Mouse (Mus musculus): ENCODE data around the gene Srp72. TPM values are rescaled to one million over a fixed set of nuclear protein-coding genes. Genes with fewer than 3 reads are reported as not detected.
"Not testable (repeated sequence)": the region's sequence is repeated elsewhere in the genome, so short reads cannot be mapped to it uniquely, and the experiment has no call there.

Gene Srp72
- polyA plus RNA-seq, 1 experiment, result 36.2 TPM

- TF ChIP-seq POLR2A (IDR thresholded peaks at IDR 0.05; ENCODE audit: control insufficient read depth, extremely low read depth, insufficient read depth, low read length, poor library complexity), result no peak
- no peak for TF ChIP-seq CTCF (IDR thresholded peaks at IDR 0.05; ENCODE audit: borderline replicate concordance, control insufficient read depth, extremely low read depth, insufficient read depth, low read length, poor library complexity)
- DNase-seq, result no peak
- 94% methylated on average over 9 of the region's 9 CpGs for WGBS
Observed at GRCm38 (mm10) chr5:77010352-77010751, 35.9 kb downstream of the Srp72 start.

GRCm38 (mm10) chr5:77011082-77011481 lies 36.6 kb downstream of the Srp72 start:
- Histone ChIP-seq H3K27me3 (ENCODE audit: control insufficient read depth, insufficient read depth, low read length) (no peaks in the 10 kb centered on the region; the same call in 1 of the 2 replicates), H3K27ac (ENCODE audit: control insufficient read depth, insufficient read depth, low read length) (no peak overlapping the region), H3K4me3 (ENCODE audit: control insufficient read depth, insufficient read depth, low read length) (no peak overlapping the region), H3K4me1 (replicated peaks; ENCODE audit: control insufficient read depth, insufficient read depth, low read length) (peaks cover 5% of the 10 kb centered on the region), H3K36me3 (ENCODE audit: control insufficient read depth, insufficient read depth, low read length) (no peaks in the 10 kb centered on the region)
- no peak for TF ChIP-seq CTCF (IDR thresholded peaks at IDR 0.05; ENCODE audit: borderline replicate concordance, control insufficient read depth, extremely low read depth, insufficient read depth, low read length, poor library complexity)
- TF ChIP-seq POLR2A (IDR thresholded peaks at IDR 0.05; ENCODE audit: control insufficient read depth, extremely low read depth, insufficient read depth, low read length, poor library complexity), result no peak
- DNase-seq, result no peak
- WGBS, result 77% methylated on average over 3 of the region's 3 CpGs

More at GRCm38 (mm10) chr5:77010352-77010751, 35.9 kb downstream of the Srp72 start:
- H3K27me3 ChIP-seq (ENCODE audit: control insufficient read depth, insufficient read depth, low read length), result no peaks in the 10 kb centered on the region
- H3K27ac ChIP-seq (ENCODE audit: control insufficient read depth, insufficient read depth, low read length), result no peak overlapping the region
- no peak overlapping the region for H3K4me3 ChIP-seq (ENCODE audit: control insufficient read depth, insufficient read depth, low read length)
- H3K36me3 ChIP-seq (ENCODE audit: control insufficient read depth, insufficient read depth, low read length), result no peaks in the 10 kb centered on the region
- H3K4me1 ChIP-seq (replicated peaks; ENCODE audit: control insufficient read depth, insufficient read depth, low read length), result no peaks in the 10 kb centered on the region

GRCm38 (mm10) chr5:77013171-77013570 lies 38.7 kb downstream of the Srp72 start:
- Histone ChIP-seq H3K4me3 (ENCODE audit: control insufficient read depth, insufficient read depth, low read length) (no peak overlapping the region), H3K4me1 (replicated peaks; ENCODE audit: control insufficient read depth, insufficient read depth, low read length) (peaks cover 10% of the 10 kb centered on the region), H3K27me3 (ENCODE audit: control insufficient read depth, insufficient read depth, low read length) (no peaks in the 10 kb centered on the region; the same call in 1 of the 2 replicates), H3K27ac (ENCODE audit: control insufficient read depth, insufficient read depth, low read length) (no peak overlapping the region), H3K36me3 (ENCODE audit: control insufficient read depth, insufficient read depth, low read length) (no peaks in the 10 kb centered on the region)
- no peak for DNase-seq
- WGBS, result 68% methylated on average over 3 of the region's 3 CpGs
- TF ChIP-seq CTCF (IDR thresholded peaks at IDR 0.05; ENCODE audit: borderline replicate concordance, control insufficient read depth, extremely low read depth, insufficient read depth, low read length, poor library complexity), result no peak
- TF ChIP-seq POLR2A (IDR thresholded peaks at IDR 0.05; ENCODE audit: control insufficient read depth, extremely low read depth, insufficient read depth, low read length, poor library complexity), result no peak

- peaks cover 10% of the 10 kb centered on the region for H3K4me1 ChIP-seq (replicated peaks; ENCODE audit: control insufficient read depth, insufficient read depth, low read length)
- peak; percentile 58 for DNase-seq
- TF ChIP-seq CTCF (IDR thresholded peaks at IDR 0.05; ENCODE audit: borderline replicate concordance, control insufficient read depth, extremely low read depth, insufficient read depth, low read length, poor library complexity) (no peak), POLR2A (IDR thresholded peaks at IDR 0.05; ENCODE audit: control insufficient read depth, extremely low read depth, insufficient read depth, low read length, poor library complexity) (no peak)
- H3K27ac ChIP-seq (ENCODE audit: control insufficient read depth, insufficient read depth, low read length), result no peak within 1 kb of the TSS
- no peaks in the 10 kb centered on the region; the same call in 1 of the 2 replicates for H3K27me3 ChIP-seq (ENCODE audit: control insufficient read depth, insufficient read depth, low read length)
- H3K4me3 ChIP-seq (ENCODE audit: control insufficient read depth, insufficient read depth, low read length), result peak within 1 kb of the TSS; percentile 46
- 24% methylated on average over 57 of the region's 57 CpGs for WGBS
- no peaks in the 10 kb centered on the region for H3K36me3 ChIP-seq (ENCODE audit: control insufficient read depth, insufficient read depth, low read length)
Observed at GRCm38 (mm10) chr5:77015544-77016482, 41.3 kb downstream of the Srp72 start, which contains the start of gene Thegl. Gene Thegl, plus strand, starts transcription at chr5:77016023.

- Histone ChIP-seq H3K27me3 (ENCODE audit: control insufficient read depth, insufficient read depth, low read length) (no peaks in the 10 kb centered on the region), H3K4me3 (ENCODE audit: control insufficient read depth, insufficient read depth, low read length) (no peak overlapping the region), H3K36me3 (ENCODE audit: control insufficient read depth, insufficient read depth, low read length) (no peaks in the 10 kb centered on the region), H3K27ac (ENCODE audit: control insufficient read depth, insufficient read depth, low read length) (no peak overlapping the region), H3K4me1 (replicated peaks; ENCODE audit: control insufficient read depth, insufficient read depth, low read length) (no peaks in the 10 kb centered on the region)
- no peak for DNase-seq
- TF ChIP-seq CTCF (IDR thresholded peaks at IDR 0.05; ENCODE audit: borderline replicate concordance, control insufficient read depth, extremely low read depth, insufficient read depth, low read length, poor library complexity), result no peak
- TF ChIP-seq POLR2A (IDR thresholded peaks at IDR 0.05; ENCODE audit: control insufficient read depth, extremely low read depth, insufficient read depth, low read length, poor library complexity), result no peak
- 80% methylated on average over 3 of the region's 3 CpGs for WGBS
Observed at GRCm38 (mm10) chr5:77028034-77028433, 53.6 kb downstream of the Srp72 start.

GRCm38 (mm10) chr5:77029735-77030134 lies 55.3 kb downstream of the Srp72 start:
- peak; percentile 26 for DNase-seq
- H3K4me1 ChIP-seq (replicated peaks; ENCODE audit: control insufficient read depth, insufficient read depth, low read length), result no peaks in the 10 kb centered on the region
- H3K4me3 ChIP-seq (ENCODE audit: control insufficient read depth, insufficient read depth, low read length), result no peak overlapping the region
- no peak overlapping the region for H3K27ac ChIP-seq (ENCODE audit: control insufficient read depth, insufficient read depth, low read length)
- 76% methylated on average over 5 of the region's 5 CpGs for WGBS
- no peaks in the 10 kb centered on the region for H3K36me3 ChIP-seq (ENCODE audit: control insufficient read depth, insufficient read depth, low read length)
- TF ChIP-seq POLR2A (IDR thresholded peaks at IDR 0.05; ENCODE audit: control insufficient read depth, extremely low read depth, insufficient read depth, low read length, poor library complexity) (no peak), CTCF (IDR thresholded peaks at IDR 0.05; ENCODE audit: borderline replicate concordance, control insufficient read depth, extremely low read depth, insufficient read depth, low read length, poor library complexity) (no peak)
- no peaks in the 10 kb centered on the region for H3K27me3 ChIP-seq (ENCODE audit: control insufficient read depth, insufficient read depth, low read length)

GRCm38 (mm10) chr5:77035101-77035500 lies 60.6 kb downstream of the Srp72 start:
- not testable (repeated sequence) for H3K27me3 ChIP-seq (ENCODE audit: control insufficient read depth, insufficient read depth, low read length); H3K27ac ChIP-seq (ENCODE audit: control insufficient read depth, insufficient read depth, low read length); DNase-seq; H3K4me3 ChIP-seq (ENCODE audit: control insufficient read depth, insufficient read depth, low read length); H3K4me1 ChIP-seq (replicated peaks; ENCODE audit: control insufficient read depth, insufficient read depth, low read length); H3K36me3 ChIP-seq (ENCODE audit: control insufficient read depth, insufficient read depth, low read length)
